Mouse (Mus musculus): Measurements from ENCODE around the gene Efcab3.
"Not testable (repeated sequence)": the region's sequence is repeated elsewhere in the genome, so short reads cannot be mapped to it uniquely, and the experiment has no call there.

Gene Efcab3

DNA sequence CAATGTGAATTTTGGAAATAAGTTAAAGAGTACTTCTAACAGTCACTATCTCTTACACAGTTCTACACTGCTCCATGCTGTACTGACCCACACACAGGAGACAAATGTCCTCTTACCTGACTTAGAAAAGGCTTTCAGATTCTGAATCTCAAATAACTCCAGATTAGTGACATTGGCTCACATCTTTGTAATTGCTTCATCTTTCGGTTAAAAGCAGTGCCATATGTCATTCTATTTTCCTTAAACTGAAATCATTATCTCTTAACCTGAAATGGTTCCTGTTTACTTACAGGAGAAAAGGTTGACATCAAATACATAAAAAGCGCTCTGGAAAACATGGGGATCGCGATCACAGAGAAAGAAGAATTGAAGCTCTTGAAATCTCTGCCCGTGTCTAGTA, at the start of gene Efcab3:
Gene Efcab3 (plus strand): TSS at position 301 of the 400 bp plus-strand sequence.
- no peak for DNase-seq (ENCODE audit: low spot score in 2 of 2)

- DNase-seq (ENCODE audit: low spot score in 2 of 2) = peak in 1 of 2 experiments; percentile 31
Observed at GRCm38 (mm10) chr11:105021071-105021470, 42.3 kb upstream of the Efcab3 start.

GRCm38 (mm10) chr11:105028744-105029348, 34.5 kb upstream of the Efcab3 start:
- peak in 1 of 2 experiments; percentile 43 for DNase-seq (ENCODE audit: low spot score in 2 of 2)

DNA sequence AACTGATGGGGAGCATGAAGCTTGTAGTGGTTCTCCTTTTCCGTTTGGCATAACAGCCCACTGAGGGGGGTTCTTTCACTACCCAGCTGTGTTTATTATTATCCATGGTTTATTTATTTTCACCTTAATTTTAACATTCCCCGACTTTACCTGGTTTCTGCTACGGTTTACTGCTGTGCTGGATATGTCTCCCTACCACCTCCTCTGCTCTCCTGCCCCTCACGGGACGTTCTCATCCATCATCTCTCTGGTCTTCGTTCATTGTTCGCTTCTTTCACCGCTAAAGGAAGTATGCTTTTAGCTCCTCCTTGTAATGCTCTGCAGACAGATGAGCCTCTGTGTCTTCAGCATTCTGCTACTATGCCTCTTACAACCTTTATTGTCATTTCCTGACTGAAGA, 33.9 kb upstream of the Efcab3 start:
- DNase-seq (ENCODE audit: low spot score in 2 of 2) = no peak

- DNase-seq (ENCODE audit: low spot score in 2 of 2) = no peak
Observed at GRCm38 (mm10) chr11:105030229-105030628, 33.2 kb upstream of the Efcab3 start.

- DNase-seq (ENCODE audit: low spot score in 2 of 2) = no peak
Observed at GRCm38 (mm10) chr11:105031103-105031502, 32.3 kb upstream of the Efcab3 start.

DNA sequence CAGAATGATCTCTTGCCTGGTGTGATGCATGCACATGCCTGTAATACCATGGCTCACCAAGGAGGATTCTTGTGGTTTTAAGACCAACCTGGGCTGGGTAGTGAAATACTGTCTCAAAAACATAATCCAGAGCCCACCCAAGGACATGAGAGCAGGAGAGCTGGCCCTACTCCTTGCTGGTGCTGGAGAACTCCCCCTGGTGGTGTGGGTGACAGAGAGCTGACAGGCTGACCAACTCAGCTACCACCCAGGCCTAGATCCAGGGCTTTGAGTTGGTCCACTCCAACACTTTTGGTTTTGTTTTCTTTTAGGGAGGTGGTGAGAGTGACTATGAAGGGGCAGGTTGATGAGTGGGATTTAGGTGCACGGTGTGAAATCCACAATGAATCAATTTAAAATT, 28.3 kb upstream of the Efcab3 start:
- DNase-seq (ENCODE audit: low spot score in 2 of 2) = no peak

DNA sequence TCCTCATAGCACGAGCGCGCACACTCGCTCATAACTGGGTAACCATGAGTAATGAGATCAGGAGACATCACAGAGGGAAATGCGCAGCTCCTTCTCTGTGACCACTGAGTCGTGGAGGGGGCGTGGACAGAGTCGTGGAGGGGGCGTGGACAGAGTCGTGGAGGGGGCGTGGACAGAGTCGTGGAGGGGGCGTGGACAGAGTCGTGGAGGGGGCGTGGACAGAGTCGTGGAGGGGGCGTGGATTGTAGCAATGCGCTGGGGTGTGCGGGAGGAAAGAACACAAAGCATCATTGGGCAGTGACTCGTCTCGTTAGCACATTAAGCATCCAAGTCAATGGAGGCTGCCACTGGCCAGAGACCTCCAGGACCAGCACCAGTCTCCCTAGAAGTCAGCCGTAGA, 49.1 kb downstream of the Efcab3 start:
- not testable (repeated sequence) for DNase-seq (ENCODE audit: low spot score in 2 of 2)

DNA sequence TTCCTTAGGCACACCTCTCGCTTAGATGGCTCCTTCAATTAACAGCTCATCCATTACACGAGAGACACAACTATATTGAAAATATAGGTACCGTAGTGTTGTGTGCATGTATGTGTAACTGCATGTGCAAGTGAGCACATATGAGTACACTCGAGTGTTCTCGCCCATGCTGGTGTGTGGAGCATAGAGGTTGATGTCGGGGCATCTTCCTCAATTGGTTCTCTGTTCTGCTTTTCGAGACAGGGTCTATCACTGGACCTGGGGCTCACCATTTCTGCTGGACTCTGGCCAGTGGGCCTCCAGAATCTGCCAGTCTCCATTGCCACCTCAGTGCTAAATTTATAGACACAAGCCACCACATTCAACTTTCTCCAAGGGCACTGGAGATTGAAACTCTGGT, 54.4 kb downstream of the Efcab3 start:
- no peak for DNase-seq (ENCODE audit: low spot score in 2 of 2)

DNA sequence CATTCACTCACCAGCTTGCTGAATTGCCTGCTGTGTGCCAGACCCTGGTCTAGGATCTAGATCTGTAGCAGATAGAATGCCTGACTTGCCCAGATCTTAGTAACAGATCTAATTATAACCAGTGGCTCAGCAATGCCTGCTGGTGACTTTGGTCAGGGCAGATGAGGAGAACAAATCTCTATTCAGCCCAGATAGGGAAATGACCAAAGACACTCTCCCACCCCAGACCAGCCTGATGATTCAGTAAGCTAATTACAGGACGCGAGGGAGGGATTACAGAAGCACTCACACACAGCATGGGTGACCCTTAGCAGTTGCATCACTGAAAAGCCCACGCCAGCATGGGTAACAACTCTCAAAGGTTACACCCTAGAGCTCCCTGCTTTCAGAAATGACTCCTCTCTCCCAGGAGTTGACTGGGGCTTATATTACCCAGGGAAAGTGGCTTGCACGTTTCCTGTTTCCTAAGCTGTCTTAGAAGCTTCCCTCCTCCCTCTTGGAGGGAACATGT, 57.2 kb downstream of the Efcab3 start:
- DNase-seq (ENCODE audit: low spot score in 2 of 2) = no peak

DNA sequence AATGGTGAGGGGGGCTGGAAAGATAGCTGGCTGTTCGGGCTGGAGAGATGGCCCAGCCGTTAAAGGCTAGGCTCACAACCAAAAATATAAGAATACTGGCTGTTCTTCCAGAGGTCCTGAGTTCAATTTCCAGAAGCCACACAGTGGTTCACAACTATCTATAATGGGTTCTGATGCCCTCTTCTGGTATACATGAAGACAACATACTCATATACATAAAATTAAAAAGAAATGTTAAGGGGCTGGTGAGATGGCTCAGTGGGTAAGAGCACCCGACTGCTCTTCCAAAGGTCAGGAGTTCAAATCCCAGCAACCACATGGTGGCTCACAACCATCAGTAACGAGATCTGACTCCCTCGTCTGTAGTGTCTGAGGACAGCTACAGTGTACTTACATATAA, 58.4 kb downstream of the Efcab3 start:
- DNase-seq (ENCODE audit: low spot score in 2 of 2) = not testable (repeated sequence)

DNA sequence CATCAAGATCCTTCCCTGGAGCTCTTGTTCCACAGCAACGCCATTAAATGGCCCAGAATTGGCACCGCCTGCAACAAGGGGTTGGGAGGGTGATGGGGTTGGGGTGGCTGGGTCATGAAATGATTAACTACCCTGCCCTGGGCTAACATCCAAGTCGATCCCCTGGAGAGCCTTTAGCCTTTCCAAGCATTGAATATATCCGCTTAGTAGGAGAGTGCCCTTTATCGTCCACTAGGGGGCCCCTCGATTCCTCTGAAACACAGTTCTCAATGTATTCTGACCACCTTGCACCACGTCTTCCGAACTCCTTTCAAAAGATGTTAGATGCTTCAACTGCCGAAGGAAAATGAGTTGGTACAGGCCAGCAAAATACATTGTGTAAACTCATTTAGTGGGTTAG, 60.6 kb downstream of the Efcab3 start:
- DNase-seq (ENCODE audit: low spot score in 2 of 2) = peak; percentile 40 to 70

- peak; percentile 70 to 92 for DNase-seq (ENCODE audit: low spot score in 2 of 2)
Observed at GRCm38 (mm10) chr11:105125735-105126519, 62.5 kb downstream of the Efcab3 start, which contains the start of gene Mettl2. Mettl2 (plus strand) TSS chr11:105126425.

- peak in 1 of 2 experiments; percentile 54 for DNase-seq (ENCODE audit: low spot score in 2 of 2)
Observed at GRCm38 (mm10) chr11:105126520-105127029, 63.2 kb downstream of the Efcab3 start.

DNA sequence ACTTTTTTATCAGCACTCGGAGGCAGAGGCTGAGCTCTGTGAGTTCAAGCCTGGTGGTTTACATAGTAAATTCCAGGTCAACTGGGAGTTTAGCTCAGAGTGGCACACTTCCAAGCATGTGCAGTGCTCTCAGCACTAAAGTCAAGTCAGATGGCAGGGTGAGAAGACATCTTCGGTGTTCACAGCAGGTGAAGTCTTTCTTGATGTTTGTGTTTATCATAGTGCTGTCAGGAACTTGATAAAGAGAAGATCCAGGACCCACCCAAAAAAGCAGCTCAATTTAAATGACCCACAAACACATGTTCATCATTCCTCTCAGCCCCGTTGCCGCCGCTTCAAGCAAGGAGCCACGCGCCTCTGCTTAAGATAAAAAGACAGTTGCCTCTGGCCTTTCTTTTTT, 72.3 kb downstream of the Efcab3 start:
- no peak for DNase-seq (ENCODE audit: low spot score in 2 of 2)

DNA sequence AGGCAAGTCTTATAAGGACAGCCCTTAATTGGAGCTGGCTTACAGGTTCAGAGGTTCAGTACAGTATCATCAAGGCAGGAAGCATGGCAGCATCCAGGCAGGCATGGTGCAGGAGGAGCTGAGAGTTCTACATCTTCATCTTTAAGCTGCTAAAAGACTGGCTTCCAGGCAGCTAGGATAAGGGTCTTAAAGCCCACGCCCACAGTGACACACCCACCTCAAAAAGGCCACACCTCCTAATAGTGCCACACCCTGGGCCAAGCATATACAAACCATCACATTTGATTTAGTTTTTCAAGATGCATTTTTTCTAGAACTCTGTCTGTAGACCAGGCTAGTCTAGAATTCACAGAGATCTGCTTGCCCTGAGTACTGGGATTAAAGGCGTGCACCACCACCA, 73.9 kb downstream of the Efcab3 start:
- DNase-seq (ENCODE audit: low spot score in 2 of 2) = not testable (repeated sequence)

GRCm38 (mm10) chr11:105140512-105140911, 77.1 kb downstream of the Efcab3 start:
- DNase-seq (ENCODE audit: low spot score in 2 of 2) = not testable (repeated sequence)

GRCm38 (mm10) chr11:105141115-105141514, 77.7 kb downstream of the Efcab3 start:
- DNase-seq (ENCODE audit: low spot score in 2 of 2) = no peak

DNA sequence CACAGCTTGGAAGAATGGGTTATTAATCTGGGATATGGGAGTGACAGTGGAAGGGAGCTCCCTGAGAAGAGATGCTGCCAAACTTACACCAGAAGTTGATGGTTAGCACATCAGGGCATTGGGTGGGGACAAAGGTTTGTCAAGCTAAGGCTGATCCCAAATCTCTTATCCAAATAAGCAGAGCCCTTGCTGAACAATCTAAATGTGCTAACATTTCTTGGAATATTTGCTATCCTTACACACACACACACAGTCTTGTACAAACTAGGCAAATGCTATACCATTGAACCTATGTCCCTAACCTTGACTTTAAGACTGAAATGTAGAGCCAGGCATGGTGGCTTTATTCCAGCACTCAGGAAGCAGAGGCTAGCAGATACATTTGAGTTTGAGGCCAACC, 80.2 kb downstream of the Efcab3 start:
- no peak for DNase-seq (ENCODE audit: low spot score in 2 of 2)

DNA sequence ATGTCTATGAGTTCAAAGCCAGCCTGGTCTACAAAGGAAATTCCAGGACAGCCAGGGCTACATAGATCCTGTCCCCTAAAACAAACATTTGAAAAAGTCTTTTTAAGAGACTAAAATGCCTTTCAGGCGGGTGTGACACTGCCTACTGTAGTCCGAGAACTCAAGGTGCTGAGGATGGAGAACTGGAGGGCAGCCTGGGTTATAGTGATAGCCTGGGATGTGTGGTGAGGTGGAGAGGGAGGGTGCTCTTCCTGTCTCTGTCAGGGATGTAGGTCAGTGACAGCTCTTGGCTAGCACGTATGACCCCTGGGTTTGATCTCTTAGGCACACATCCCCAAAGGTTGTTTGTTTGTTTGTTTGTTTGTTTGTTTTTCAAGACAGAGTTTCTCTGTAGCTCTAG, 80.7 kb downstream of the Efcab3 start:
- no peak for DNase-seq (ENCODE audit: low spot score in 2 of 2)

GRCm38 (mm10) chr11:105144508-105145210, 81.3 kb downstream of the Efcab3 start:
- DNase-seq (ENCODE audit: low spot score in 2 of 2) = no peak

DNA sequence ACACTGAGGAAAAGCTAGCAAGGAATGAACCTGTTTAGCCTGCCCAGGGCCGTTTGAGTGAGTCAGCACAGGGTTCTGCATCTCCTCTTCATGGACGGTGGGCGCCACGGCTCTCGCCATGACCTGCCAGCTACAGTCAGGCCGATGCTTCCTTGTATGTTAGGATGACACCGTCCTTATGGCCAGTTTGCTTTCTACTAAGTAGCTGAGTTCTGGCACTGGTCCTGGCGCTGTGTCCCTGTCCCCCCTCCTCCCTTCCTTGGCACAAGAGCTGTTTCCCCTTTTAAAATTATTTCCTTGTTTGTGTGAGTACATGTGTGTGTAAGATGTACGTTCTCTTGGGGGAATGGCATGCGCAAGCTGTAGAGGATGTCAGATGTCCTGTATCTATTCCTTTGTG, 81.8 kb downstream of the Efcab3 start:
- DNase-seq (ENCODE audit: low spot score in 2 of 2) = no peak

All from spleen, postnatal 10 days (tissue).